Mouse (Mus musculus) adrenal gland, postnatal 36 days (tissue): ENCODE measurements around the gene Spns3. TPM values are rescaled to one million over a fixed set of nuclear protein-coding genes. Genes with fewer than 3 reads are reported as not detected.

ENCODE experiments used
- DNase-seq, 2 experiments: peaks; one replicate each; pipeline ENCODE4 v3.0.0; 2021; ENCODE audit warnings: mixed read lengths in 1 of 2
- total RNA-seq, 2 experiments: library from RNA; stranded (reverse); gene quantifications; 2 replicates each; pipeline ENCODE4 v1.2.3; 2021

The Spns3 gene
- total RNA-seq, 2 experiments from 2014 or later = 0.13 to 0.23 TPM

- no peak for DNase-seq
Measured at GRCm38 (mm10) chr11:72484549-72484948, 65.8 kb downstream of the Spns3 start.

DNA sequence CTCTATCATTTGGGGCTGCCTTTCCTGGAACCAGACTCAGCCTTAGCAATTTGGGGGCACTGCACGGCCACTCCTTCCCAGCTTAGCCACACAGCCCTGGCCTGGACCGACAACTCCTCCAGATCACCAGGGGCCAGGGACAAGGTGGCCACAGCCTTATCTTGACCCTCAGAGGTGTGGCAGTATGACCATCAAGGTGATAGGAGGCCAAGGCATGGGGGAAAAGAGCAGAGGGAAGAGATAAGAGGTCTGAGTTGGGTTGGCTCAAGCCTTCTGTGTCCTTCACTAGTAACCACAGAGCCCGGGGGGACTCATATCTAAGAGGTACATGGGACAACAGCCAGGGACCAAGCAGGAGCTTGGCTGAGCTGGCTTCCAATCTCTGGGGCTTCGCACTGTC is 68.4 kb downstream of the Spns3 start:
- no peak for DNase-seq

DNA sequence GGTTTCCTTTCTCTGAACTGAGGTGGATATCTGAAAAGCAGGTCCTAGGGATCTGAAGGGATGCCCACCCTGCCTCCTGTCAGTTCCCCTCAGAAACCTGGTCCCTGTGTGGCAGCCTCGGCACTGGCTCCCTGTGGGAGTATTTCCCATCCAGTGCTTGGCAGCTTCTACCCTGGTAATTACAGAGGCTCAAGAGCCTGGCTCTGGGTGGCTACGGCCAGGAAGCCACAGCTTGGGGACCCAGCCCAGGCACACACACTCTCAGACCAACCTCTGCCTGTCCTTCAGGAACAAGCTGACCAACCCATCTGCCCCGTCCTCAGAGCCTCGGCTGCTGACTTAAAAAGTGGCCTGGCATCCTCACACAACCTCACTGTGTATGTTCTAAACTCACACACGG is 69.0 kb downstream of the Spns3 start:
- DNase-seq = no peak

DNA sequence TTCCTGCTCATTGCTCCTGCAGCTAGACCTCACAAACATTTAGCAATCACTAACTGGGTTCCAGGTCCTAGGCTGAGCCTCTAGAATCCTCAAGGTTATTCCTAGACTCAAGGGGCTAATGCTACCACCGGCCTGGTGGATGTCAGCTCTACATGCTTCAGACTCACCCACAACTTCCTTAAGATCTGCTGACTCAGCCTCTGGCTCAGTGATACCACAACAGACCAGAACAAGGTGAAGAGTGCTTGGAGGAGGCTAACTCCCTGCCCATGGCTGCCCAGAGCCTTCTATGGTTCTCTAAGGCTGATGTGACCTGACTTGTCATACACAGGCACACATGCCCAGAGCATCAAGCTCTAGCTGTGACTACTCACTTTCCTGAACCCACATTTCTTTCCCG is 70.8 kb downstream of the Spns3 start:
- no peak for DNase-seq

DNA sequence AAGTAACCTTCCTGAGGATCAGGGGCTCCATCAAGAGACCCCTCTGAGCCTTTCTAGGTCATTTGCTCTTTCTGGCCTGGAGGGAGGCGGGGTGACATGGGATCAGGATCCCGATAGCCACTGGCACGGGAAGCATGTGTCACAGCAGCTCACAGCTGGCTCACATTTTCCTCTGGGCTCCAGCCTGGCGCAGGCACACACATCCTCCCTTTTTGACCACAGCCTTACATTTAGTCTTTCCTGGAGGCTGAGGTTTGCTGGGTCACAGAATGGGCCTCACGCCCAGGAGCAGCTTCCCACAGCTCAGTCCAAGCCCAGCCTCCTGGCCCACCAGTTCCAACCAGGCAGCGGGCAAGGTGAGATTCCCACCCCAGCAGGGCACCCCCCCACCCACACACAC is 72.1 kb downstream of the Spns3 start:
- DNase-seq = peak in 1 of 2 experiments; percentile 18

DNA sequence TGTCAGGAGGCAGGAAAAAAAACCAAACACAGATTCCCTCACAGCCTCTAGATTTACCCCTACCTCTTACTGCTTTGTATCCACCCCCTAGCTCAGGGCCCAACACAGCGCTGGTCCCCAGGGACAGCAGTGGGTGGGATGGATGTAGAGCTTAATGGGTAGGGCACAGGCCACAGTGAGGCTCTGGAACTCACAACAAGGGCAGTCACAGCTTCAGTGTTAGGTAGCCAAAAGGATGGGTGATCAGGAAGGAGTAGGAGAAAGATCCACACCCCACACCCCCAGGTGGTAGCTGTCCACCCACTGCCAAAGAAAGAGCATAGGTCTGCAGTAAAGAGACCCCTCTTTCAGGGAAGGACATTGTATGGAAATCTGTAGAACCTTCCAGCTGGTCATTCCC is 72.7 kb downstream of the Spns3 start:
- no peak for DNase-seq

DNA sequence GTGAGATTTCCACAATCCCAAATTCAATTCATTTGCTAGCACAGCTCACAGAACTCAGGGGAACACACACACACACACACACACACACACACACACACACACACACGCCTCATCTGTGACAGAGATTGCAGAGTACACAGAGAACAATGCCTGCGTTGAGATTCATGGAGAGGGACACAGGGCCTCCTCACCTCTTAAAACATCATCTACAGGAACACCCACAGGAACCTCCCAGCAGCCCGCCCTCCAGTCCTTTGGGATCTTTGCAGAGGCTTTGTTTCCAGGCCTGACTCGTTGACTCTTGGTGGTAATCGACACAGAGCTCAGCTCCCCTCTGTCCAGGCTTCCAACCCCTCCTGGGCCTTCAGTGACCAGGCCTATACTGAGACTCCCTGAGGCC is 73.1 kb downstream of the Spns3 start:
- DNase-seq = no peak

DNA sequence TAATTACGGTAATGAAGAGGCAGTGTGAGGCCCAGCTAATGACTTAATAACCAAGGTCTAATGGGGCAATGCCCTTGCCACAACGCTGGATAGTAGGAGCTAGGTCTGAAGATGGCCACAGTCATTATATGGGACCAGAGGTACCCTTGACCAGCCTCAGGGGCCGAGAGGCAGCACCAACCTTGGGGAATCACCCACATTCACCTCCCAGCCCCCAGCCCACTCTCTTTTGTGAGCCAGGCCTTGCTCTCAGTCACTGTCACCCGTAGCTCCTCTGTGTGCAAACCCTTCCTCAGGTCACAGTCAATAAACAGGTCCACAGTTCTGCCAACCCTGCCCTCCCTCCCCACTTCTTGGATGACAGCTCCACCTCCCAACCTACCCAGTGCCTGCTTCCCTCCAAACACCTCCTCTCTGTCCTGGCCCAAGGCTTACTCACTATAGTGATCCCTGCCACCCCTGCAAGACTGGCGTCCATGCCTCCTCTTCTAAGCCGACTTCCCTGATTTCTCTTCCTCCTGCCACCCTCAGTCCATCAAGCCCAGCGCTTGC is 74.2 kb downstream of the Spns3 start:
- DNase-seq = no peak

DNA sequence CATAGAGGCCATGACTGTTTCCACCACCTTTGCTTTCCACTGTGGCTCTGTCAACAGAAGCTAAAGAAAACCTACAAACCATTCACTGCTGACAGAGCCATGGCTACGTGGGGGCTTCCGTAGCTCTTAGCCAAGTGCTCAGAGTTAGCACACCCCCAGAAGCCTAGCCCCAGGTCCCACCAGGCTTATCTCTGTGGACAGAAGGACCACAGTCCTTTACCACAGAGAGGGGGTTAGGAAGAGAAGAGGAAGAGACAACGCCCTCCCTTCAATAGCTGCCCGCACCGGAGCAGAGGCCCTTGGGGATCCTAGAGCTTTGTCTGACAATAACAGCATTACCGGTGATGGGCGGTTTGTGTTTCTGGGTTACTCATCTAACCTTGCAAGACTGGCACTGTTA is 74.9 kb downstream of the Spns3 start:
- DNase-seq = no peak

GRCm38 (mm10) chr11:72474926-72475325 is 75.4 kb downstream of the Spns3 start:
- DNase-seq = no peak

GRCm38 (mm10) chr11:72473540-72473939 is 76.8 kb downstream of the Spns3 start:
- DNase-seq = no peak

DNA sequence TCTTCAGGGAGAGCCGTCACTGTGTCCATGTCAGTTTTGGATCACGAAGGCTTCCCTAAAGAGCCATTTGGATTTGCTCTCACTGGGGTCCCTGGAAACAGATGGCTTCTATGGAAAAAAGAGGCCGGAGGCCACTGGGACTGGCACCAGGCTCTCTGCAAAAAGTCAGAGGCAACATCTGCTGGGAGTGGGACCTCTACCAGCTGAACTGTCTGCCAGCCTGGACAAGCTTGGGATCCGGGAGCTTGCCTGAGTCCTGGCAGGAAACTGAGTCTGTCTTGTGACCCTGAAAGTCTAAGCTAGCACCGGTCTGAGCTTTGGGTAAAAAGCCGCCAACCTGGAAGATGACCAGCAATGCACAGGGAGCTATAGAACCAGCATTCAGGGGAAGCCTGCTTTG is 78.9 kb downstream of the Spns3 start:
- no peak for DNase-seq

GRCm38 (mm10) chr11:72470004-72470403 is 80.3 kb downstream of the Spns3 start:
- DNase-seq = no peak

GRCm38 (mm10) chr11:72469217-72469616 is 81.1 kb downstream of the Spns3 start:
- DNase-seq = peak; percentile 55 to 82

DNA sequence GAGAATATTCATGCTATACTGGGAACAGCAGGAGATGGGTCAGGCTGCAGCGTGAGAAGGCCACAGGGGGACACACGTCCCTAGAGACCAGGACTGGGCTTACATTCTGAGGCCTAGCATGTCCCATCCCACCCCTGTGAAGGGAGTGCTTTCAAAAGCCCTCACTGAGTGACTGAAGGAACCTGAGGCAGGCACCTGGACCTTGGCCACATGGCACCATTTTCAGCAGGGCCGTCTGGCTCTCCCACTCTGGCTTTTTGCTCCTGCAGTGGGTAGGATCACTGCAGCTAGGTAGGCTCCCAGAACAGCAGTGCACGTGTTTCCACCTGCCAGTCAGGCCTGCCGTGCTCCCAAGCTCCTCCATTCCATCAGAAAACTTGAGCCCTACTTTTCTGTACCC is 81.8 kb downstream of the Spns3 start:
- no peak for DNase-seq

DNA sequence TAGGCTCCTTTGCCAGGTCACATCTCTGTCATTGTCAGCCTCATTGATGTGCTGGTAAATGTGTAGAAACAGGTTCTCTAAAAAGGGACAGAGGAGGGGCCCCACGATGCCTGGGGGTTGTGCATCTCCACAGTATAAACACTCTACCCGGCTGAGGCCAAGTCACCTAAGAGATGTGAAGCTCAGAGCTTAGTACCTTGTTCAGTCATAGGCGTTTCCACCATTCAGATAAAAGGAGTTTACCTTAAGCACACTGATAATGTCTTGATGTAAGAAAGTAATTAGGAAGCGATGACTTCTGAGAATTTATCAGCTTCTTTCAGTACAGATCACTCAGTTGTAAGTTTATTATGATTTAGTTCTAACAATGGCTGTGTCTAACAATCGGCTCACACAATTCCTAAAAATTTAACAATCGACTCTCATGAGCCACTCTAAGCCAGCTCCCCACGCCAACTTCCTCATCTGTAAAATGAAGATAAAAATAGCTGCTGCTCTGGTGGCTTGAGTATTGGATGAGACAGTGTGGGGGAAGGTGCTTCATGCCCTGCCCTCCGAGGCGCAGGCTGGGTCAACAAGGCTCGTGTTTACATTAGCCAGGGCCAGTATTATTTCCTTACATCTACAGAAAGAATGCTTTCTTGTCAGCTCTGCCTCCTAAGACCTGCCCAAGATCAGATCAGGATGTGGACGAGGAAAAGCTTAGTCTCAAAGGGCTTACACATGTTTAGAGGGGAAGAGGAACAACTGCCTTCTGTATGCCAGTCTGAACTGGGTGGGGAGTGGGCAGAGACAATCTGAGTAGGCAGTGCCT is 83.4 kb downstream of the Spns3 start:
- DNase-seq = no peak

- no peak for DNase-seq
Measured at GRCm38 (mm10) chr11:72465978-72466693, 84.2 kb downstream of the Spns3 start.

GRCm38 (mm10) chr11:72464821-72465220 is 85.5 kb downstream of the Spns3 start:
- no peak for DNase-seq

DNA sequence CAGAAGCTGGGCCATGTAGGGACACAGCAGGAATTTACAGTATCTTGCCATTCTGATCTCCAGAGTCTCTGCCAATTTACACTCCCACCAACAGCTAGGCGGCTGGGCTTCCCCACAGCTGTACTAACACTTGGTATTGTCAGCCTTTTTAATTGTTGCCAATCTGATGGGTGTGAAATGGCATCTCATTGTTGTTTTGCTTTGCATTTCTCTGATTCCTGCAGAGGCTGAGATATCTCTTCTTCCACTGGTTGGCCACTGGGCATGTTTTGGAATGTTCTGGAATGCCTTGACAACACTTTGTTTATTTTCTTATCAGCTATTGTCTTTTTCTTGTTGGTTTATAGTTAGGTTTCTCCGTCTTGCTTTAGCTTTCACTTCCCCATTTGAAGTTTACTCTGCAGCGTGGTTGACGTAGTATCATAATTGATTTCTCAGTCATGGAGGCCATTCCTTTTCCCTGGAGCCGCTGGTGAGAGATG is 88.8 kb downstream of the Spns3 start:
- no peak for DNase-seq

GRCm38 (mm10) chr11:72458502-72458901 is 91.8 kb downstream of the Spns3 start:
- no peak for DNase-seq

- DNase-seq = peak in 1 of 2 experiments; percentile 29
Measured at GRCm38 (mm10) chr11:72457995-72458496, 92.3 kb downstream of the Spns3 start.

DNA sequence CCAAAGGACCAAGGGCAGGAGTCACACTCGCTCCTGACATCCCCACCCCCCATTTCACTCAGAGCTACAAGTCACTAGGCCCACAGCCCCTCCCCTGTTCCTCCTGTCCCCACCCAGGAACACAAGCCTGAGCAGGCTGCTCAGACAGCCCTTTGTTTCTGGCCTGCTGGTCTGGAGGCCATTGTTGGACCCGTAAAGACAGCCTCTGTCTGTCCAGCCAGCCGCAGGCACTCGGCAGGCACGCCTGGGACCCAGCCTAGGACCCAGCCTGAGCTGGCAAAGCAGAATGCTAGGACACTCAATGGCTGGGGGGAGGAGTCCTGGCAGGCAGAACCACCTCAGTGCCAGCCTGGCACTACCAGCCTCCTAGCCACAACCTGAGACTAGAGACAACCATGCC is 94.6 kb downstream of the Spns3 start:
- DNase-seq = no peak
